Mouse (Mus musculus) embryonic facial prominence, embryonic 13.5 days (tissue): Measurements from ENCODE around the gene Rpgrip1. TPM values are rescaled to one million over a fixed set of nuclear protein-coding genes. Genes with fewer than 3 reads are reported as not detected.

Source experiments
- ATAC-seq: fragments of 200-750 bp; cut with Nextera tagmentation; 2 replicates; pipeline ENCODE4 v1.8.0; 2017; ENCODE audit warnings: low read depth; ENCODE audit not compliant: insufficient number of reproducible peaks, insufficient read depth, low FRiP score, low TSS enrichment
- H3K27ac ChIP-seq: fragments of 300-500 bp; sonication (generic); 2 replicates; pipeline ENCODE4 v1.5.1; 2015; ENCODE audit warnings: moderate library complexity, mild to moderate bottlenecking, inconsistent platforms
- H3K27me3 ChIP-seq: fragments of 300-500 bp; sonication (generic); 2 replicates; pipeline ENCODE4 v1.6.1; 2015; ENCODE audit warnings: mild to moderate bottlenecking, inconsistent platforms
- H3K36me3 ChIP-seq: fragments of 300-500 bp; sonication (generic); 2 replicates; pipeline ENCODE4 v1.6.1; 2015; ENCODE audit warnings: mild to moderate bottlenecking, inconsistent platforms
- H3K4me1 ChIP-seq: fragments of 300-500 bp; sonication (generic); 2 replicates; pipeline ENCODE4 v1.6.1; 2015; ENCODE audit warnings: inconsistent platforms
- H3K4me2 ChIP-seq: fragments of 300-500 bp; sonication (generic); 2 replicates; pipeline ENCODE4 v1.6.1; 2015; ENCODE audit warnings: moderate library complexity, mild to moderate bottlenecking, inconsistent platforms
- H3K4me3 ChIP-seq: fragments of 300-500 bp; sonication (generic); 2 replicates; pipeline ENCODE4 v1.5.1; 2015; ENCODE audit warnings: mild to moderate bottlenecking, inconsistent platforms
- H3K9ac ChIP-seq: fragments of 300-500 bp; sonication (generic); 2 replicates; pipeline ENCODE4 v1.6.1; 2015; ENCODE audit warnings: mild to moderate bottlenecking, inconsistent platforms
- H3K9me3 ChIP-seq: fragments of 300-500 bp; sonication (generic); 2 replicates; pipeline ENCODE4 v1.6.1; 2016; ENCODE audit warnings: inconsistent platforms
- WGBS: fragments of 180-500 bp; shearing (Covaris S2); methylation state at CpG from one replicate; pipeline ENCODE4 v1.1.7; 2015; ENCODE audit warnings: mixed read lengths; 5-methylcytosine and 5-hydroxymethylcytosine counted together
- polyA plus RNA-seq: library from polyadenylated mRNA; unstranded; fragments of >200 nt; fragmentation: Nextera tagmentation; extraction: Ambion mirVana; gene quantifications from 2 replicates; pipeline ENCODE4 v1.2.1, GENCODE M21; 2015

Rpgrip1 gene
- polyA plus RNA-seq, 1 experiment from 2014 or later = 81.6 TPM

GRCm38 (mm10) chr14:52101285-52102157 lies 9.0 kb upstream of the Rpgrip1 start:
- ATAC-seq = no peak
- Histone ChIP-seq H3K4me2 (peak overlapping the region; percentile 68), H3K27ac (no peak overlapping the region), H3K36me3 (peaks cover 18% of the 10 kb centered on the region), H3K4me1 (peaks cover 27% of the 10 kb centered on the region), H3K27me3 (no peaks in the 10 kb centered on the region), H3K9me3 (no peaks in the 10 kb centered on the region), H3K9ac (no peak overlapping the region), H3K4me3 (peak overlapping the region; percentile 96)
- WGBS = 80% methylated on average over 1 of the region's 1 CpGs

- H3K9me3 ChIP-seq = no peaks in the 10 kb centered on the region
These were observed 7.0 kb upstream of the Rpgrip1 start for GRCm38 (mm10) chr14:52103474-52103855.

GRCm38 (mm10) chr14:52103856-52104676 lies 6.4 kb upstream of the Rpgrip1 start, which contains the start of gene Hnrnpc:
Gene Hnrnpc (minus strand): TSS chr14:52104028.
- peaks cover 11% of the 10 kb centered on the region for H3K36me3 ChIP-seq
- H3K9me3 ChIP-seq = no peaks in the 10 kb centered on the region
- peak within 1 kb of the TSS; percentile 68 for H3K4me2 ChIP-seq
- peak; percentile 99 for ATAC-seq
- under 1% methylated on average over 50 of the region's 50 CpGs for WGBS
- peak within 1 kb of the TSS; percentile 96 for H3K4me3 ChIP-seq
- H3K9ac ChIP-seq = peak within 1 kb of the TSS; percentile 100
- peak within 1 kb of the TSS; percentile 98 for H3K27ac ChIP-seq
- H3K4me1 ChIP-seq = peaks cover 29% of the 10 kb centered on the region
- H3K27me3 ChIP-seq = no peaks in the 10 kb centered on the region

More at GRCm38 (mm10) chr14:52103474-52103855, 7.0 kb upstream of the Rpgrip1 start:
- Histone ChIP-seq H3K4me2 (peak overlapping the region; percentile 68), H3K36me3 (peaks cover 11% of the 10 kb centered on the region), H3K4me3 (peak overlapping the region; percentile 96), H3K9ac (peak overlapping the region; percentile 100), H3K4me1 (peaks cover 29% of the 10 kb centered on the region), H3K27me3 (no peaks in the 10 kb centered on the region), H3K27ac (peak overlapping the region; percentile 98)
- under 1% methylated on average over 30 of the region's 30 CpGs for WGBS
- no peak; the same call in 1 of the 2 replicates for ATAC-seq

GRCm38 (mm10) chr14:52104677-52105285 lies 5.7 kb upstream of the Rpgrip1 start:
- Histone ChIP-seq H3K4me1 (peaks cover 29% of the 10 kb centered on the region), H3K27ac (peak overlapping the region; percentile 93), H3K36me3 (peaks cover 11% of the 10 kb centered on the region), H3K4me3 (peak overlapping the region; percentile 96), H3K4me2 (peak overlapping the region; percentile 67), H3K9ac (peak overlapping the region; percentile 68), H3K27me3 (no peaks in the 10 kb centered on the region), H3K9me3 (no peaks in the 10 kb centered on the region)
- 28% methylated on average over 7 of the region's 7 CpGs for WGBS
- no peak for ATAC-seq

- no peak overlapping the region for H3K9ac ChIP-seq
- no peak overlapping the region for H3K27ac ChIP-seq
- no peaks in the 10 kb centered on the region for H3K9me3 ChIP-seq
- no peak overlapping the region for H3K4me3 ChIP-seq
- H3K27me3 ChIP-seq = no peaks in the 10 kb centered on the region
- H3K4me1 ChIP-seq = peaks cover 29% of the 10 kb centered on the region
- no peak overlapping the region for H3K4me2 ChIP-seq
- H3K36me3 ChIP-seq = peaks cover 11% of the 10 kb centered on the region
- ATAC-seq = no peak
- WGBS = 67% methylated on average over 2 of the region's 2 CpGs
These were observed 5.2 kb upstream of the Rpgrip1 start for GRCm38 (mm10) chr14:52105308-52105707.

GRCm38 (mm10) chr14:52106741-52107140 lies 3.8 kb upstream of the Rpgrip1 start:
- no peaks in the 10 kb centered on the region for H3K9me3 ChIP-seq
- H3K4me3 ChIP-seq = no peak overlapping the region
- peak overlapping the region; percentile 58 for H3K9ac ChIP-seq
- H3K4me2 ChIP-seq = peak overlapping the region; percentile 28
- no peaks in the 10 kb centered on the region for H3K27me3 ChIP-seq
- peaks cover 6% of the 10 kb centered on the region for H3K36me3 ChIP-seq
- H3K4me1 ChIP-seq = peaks cover 21% of the 10 kb centered on the region
- peak overlapping the region; percentile 81 for H3K27ac ChIP-seq
- 18% methylated on average over 10 of the region's 10 CpGs for WGBS
- ATAC-seq = no peak

- Histone ChIP-seq H3K4me3 (no peak overlapping the region), H3K9me3 (no peaks in the 10 kb centered on the region), H3K27ac (no peak overlapping the region), H3K36me3 (no peaks in the 10 kb centered on the region), H3K27me3 (no peaks in the 10 kb centered on the region), H3K9ac (no peak overlapping the region), H3K4me1 (peaks cover 11% of the 10 kb centered on the region), H3K4me2 (no peak overlapping the region)
- no peak for ATAC-seq
- WGBS = 83% methylated on average over 2 of the region's 2 CpGs
These were observed 2.5 kb upstream of the Rpgrip1 start for GRCm38 (mm10) chr14:52108025-52108424.

- Histone ChIP-seq H3K9ac (no peak overlapping the region), H3K4me2 (no peak overlapping the region), H3K36me3 (no peaks in the 10 kb centered on the region), H3K4me1 (peaks cover 7% of the 10 kb centered on the region; the same call in 1 of the 2 replicates), H3K4me3 (no peak overlapping the region), H3K27me3 (no peaks in the 10 kb centered on the region), H3K9me3 (no peaks in the 10 kb centered on the region), H3K27ac (no peak overlapping the region)
- 65% methylated on average over 1 of the region's 1 CpGs for WGBS
- ATAC-seq = no peak
These were observed 3.6 kb downstream of the Rpgrip1 start for GRCm38 (mm10) chr14:52114101-52114500.

- no peak overlapping the region for H3K4me2 ChIP-seq
- WGBS = 91% methylated on average over 5 of the region's 5 CpGs
- H3K9ac ChIP-seq = no peak overlapping the region
- no peaks in the 10 kb centered on the region for H3K9me3 ChIP-seq
- H3K27ac ChIP-seq = no peak overlapping the region
- no peaks in the 10 kb centered on the region for H3K27me3 ChIP-seq
- peaks cover 15% of the 10 kb centered on the region for H3K4me1 ChIP-seq
- no peak overlapping the region for H3K4me3 ChIP-seq
- H3K36me3 ChIP-seq = no peaks in the 10 kb centered on the region
- ATAC-seq = no peak
These were observed 6.7 kb downstream of the Rpgrip1 start for GRCm38 (mm10) chr14:52117241-52117640.

- peak overlapping the region; percentile 78 for H3K9ac ChIP-seq
- H3K4me3 ChIP-seq = peak overlapping the region; percentile 60
- no peaks in the 10 kb centered on the region for H3K36me3 ChIP-seq
- H3K4me2 ChIP-seq = peak overlapping the region; percentile 97
- no peak for ATAC-seq
- WGBS = 23% methylated on average over 8 of the region's 8 CpGs
- no peaks in the 10 kb centered on the region for H3K27me3 ChIP-seq
- no peaks in the 10 kb centered on the region for H3K9me3 ChIP-seq
- peaks cover 15% of the 10 kb centered on the region for H3K4me1 ChIP-seq
- H3K27ac ChIP-seq = peak overlapping the region; percentile 86
These were observed 7.9 kb downstream of the Rpgrip1 start for GRCm38 (mm10) chr14:52118456-52118822.
